Mouse (Mus musculus): ENCODE results near the gene Elk4. TPM values are rescaled to one million over a fixed set of nuclear protein-coding genes. Genes with fewer than 3 reads are reported as not detected.

Elk4 gene
- polyA plus RNA-seq, 1 experiment from 2014 or later = 24.3 TPM

DNA sequence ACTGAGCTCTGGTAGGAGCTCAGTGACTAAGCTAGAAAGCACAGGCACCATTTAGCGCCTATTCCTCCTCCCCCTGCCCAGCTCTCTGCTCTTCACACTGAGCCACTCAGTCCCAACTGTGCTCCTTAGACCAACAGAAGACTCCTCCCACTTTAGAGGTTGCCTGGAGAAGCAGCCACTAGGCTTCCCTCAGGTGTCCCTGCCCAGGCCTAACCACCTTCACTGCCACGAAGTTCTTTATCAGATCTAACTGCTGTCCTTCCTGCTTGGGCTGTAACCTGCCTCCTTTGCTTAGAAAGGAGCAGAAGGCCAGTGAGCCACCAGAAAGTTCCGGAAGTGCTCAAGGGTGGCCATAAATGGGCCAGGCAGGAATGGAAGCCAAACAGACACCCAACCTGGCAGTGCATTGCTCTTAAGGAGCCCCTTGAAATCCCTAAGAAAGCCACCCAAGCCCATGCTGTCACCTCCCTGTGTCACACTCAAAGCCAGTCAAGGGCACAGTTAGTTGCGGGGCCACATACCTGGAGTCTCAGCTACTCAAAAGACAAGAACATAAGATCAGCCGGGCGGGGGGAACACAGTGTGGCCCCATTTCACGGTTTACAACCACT is 47.8 kb downstream of the Elk4 start:
- no peaks in the 10 kb centered on the region for H3K36me3 ChIP-seq
- WGBS = 74% methylated on average over 7 of the region's 7 CpGs
- no peak for ATAC-seq (ENCODE audit: insufficient number of reproducible peaks, low FRiP score, low TSS enrichment, low read depth)

DNA sequence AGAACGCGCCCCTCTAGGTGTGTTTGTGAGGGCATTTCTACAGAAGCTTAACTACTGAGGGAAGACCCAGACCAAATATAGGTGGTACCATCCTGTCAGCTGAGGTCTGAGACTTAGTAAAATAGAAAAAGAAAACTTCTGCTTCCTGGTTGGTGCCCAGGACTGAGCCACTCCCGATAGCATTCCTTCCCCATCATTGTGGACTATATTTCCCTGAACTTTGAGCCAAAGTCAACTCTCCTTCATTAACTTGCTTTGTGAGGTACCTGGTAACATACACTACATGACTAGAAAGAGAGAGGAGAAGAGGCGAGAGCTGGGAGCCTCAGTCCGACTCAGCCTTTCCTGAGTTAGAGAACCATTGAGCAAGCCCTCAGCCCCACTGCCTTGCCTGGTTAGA is 51.2 kb downstream of the Elk4 start:
- Histone ChIP-seq H3K27me3 (no peaks in the 10 kb centered on the region), H3K36me3 (no peaks in the 10 kb centered on the region), H3K27ac (no peak overlapping the region), H3K9ac (no peak overlapping the region), H3K4me3 (no peak overlapping the region), H3K4me2 (no peak overlapping the region), H3K9me3 (no peaks in the 10 kb centered on the region), H3K4me1 (peaks cover 4% of the 10 kb centered on the region; the same call in 1 of the 2 replicates)
- WGBS = 88% methylated on average over 5 of the region's 5 CpGs
- ATAC-seq (ENCODE audit: insufficient number of reproducible peaks, low FRiP score, low TSS enrichment, low read depth) = no peak

More for the DNA sequence above, 47.8 kb downstream of the Elk4 start:
- Histone ChIP-seq H3K27ac (no peak overlapping the region), H3K9ac (no peak overlapping the region), H3K9me3 (no peaks in the 10 kb centered on the region), H3K4me1 (peaks cover 4% of the 10 kb centered on the region; the same call in 1 of the 2 replicates), H3K4me3 (no peak overlapping the region), H3K4me2 (no peak overlapping the region), H3K27me3 (no peaks in the 10 kb centered on the region)

DNA sequence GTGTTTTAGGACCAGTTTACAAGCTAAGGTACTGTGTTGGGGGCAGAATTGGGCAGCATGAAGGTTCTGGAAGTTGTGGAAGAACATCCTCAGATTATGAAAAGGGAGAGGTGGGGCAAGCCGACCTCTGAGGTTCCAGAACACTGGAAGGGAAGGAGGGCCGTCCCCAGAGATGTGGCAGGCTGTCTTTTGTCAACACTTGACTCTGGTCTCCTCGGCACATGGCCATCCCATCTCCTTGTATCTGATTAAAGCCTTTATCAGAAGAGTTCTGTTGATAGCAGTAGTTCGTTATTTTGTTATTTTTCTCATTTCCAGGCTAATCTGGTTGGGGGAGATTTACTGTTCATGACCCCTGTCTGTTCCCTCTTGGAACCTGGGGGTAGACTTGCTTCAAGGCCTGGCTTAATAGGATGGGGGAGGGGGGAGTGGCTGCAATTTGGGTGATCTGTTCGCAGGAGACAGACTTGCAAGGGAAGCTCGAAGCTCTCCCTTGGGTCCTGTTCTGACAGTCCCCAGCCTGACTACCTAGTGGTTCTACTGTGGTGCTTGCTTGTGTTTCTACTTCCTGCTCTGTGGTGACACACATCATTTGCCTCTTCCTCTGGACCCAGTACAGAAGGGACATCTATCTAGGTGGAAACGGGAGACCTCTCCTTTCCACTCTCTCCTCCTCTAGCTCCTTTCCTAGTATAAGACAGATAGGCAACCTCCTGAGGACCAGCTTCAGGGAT is 52.8 kb downstream of the Elk4 start:
- Histone ChIP-seq H3K27me3 (0 out of 2 replicates have a peak, but pooled peaks cover 5% of the 10 kb centered on the region), H3K4me2 (no peak overlapping the region), H3K9ac (no peak overlapping the region), H3K27ac (no peak overlapping the region), H3K4me3 (no peak overlapping the region), H3K9me3 (no peaks in the 10 kb centered on the region), H3K36me3 (no peaks in the 10 kb centered on the region), H3K4me1 (peaks cover 4% of the 10 kb centered on the region; the same call in 1 of the 2 replicates)
- no peak for ATAC-seq (ENCODE audit: insufficient number of reproducible peaks, low FRiP score, low TSS enrichment, low read depth)
- 48% methylated on average over 7 of the region's 7 CpGs for WGBS

GRCm38 (mm10) chr1:132061750-132062541 is 54.5 kb downstream of the Elk4 start:
- H3K36me3 ChIP-seq = no peaks in the 10 kb centered on the region
- 43% methylated on average over 6 of the region's 6 CpGs for WGBS
- H3K4me2 ChIP-seq = no peak overlapping the region
- no peaks in the 10 kb centered on the region for H3K4me1 ChIP-seq
- no peaks in the 10 kb centered on the region for H3K9me3 ChIP-seq
- no peak overlapping the region for H3K9ac ChIP-seq
- no peak for ATAC-seq (ENCODE audit: insufficient number of reproducible peaks, low FRiP score, low TSS enrichment, low read depth)
- peaks cover 22% of the 10 kb centered on the region for H3K27me3 ChIP-seq
- H3K4me3 ChIP-seq = no peak overlapping the region
- H3K27ac ChIP-seq = no peak overlapping the region

- Histone ChIP-seq H3K27ac (no peak overlapping the region), H3K4me2 (no peak overlapping the region), H3K4me1 (peaks cover 10% of the 10 kb centered on the region), H3K27me3 (peaks cover 34% of the 10 kb centered on the region), H3K4me3 (no peak overlapping the region), H3K9ac (no peak overlapping the region), H3K36me3 (no peaks in the 10 kb centered on the region), H3K9me3 (no peaks in the 10 kb centered on the region)
- ATAC-seq (ENCODE audit: insufficient number of reproducible peaks, low FRiP score, low TSS enrichment, low read depth) = no peak
- whole genome bisulfite sequencing = 84% methylated on average over 4 of the region's 4 CpGs
Observed at GRCm38 (mm10) chr1:132063096-132063495, 55.7 kb downstream of the Elk4 start.

- peaks cover 10% of the 10 kb centered on the region for H3K4me1 ChIP-seq
- no peaks in the 10 kb centered on the region for H3K36me3 ChIP-seq
- H3K4me2 ChIP-seq = no peak overlapping the region
- H3K9ac ChIP-seq = no peak overlapping the region
- H3K27me3 ChIP-seq = peaks cover 50% of the 10 kb centered on the region
- no peak for ATAC-seq (ENCODE audit: insufficient number of reproducible peaks, low FRiP score, low TSS enrichment, low read depth)
- 50% methylated on average over 1 of the region's 1 CpGs for WGBS
- no peak overlapping the region for H3K4me3 ChIP-seq
- no peak overlapping the region for H3K27ac ChIP-seq
- no peaks in the 10 kb centered on the region for H3K9me3 ChIP-seq
Observed at GRCm38 (mm10) chr1:132065001-132065400, 57.6 kb downstream of the Elk4 start.

DNA sequence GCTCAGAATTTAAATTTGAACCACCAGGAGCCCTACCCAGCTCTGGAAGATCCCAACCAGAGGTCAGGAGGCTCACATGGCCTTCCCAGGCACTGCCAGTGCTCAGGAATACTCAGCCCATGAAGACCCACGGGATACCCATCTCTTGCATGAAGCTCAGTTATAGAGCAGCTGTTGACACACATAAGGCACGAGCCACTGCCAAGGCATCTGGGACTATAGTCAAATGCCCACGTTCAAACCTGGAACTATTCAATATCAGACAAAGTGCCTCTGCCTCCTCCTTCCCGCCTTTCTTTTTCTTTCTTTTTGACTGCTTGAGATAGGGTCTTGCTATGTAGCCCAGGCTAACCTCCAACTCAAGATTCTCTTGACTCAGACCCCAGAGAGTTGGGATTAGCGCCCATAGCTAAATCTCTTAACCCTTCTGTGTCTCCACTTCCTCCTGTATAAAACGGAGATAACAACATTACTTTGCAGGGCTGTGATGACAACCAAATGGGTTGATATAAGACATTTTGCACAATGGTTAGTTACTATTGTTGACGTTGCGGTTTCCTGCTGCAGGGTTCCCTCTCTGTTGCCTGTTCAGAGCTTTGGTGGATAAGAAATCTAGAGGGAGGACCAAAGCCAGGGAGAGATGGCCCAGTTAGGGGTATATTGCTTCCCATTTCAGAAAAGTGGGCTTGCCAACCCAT is 58.2 kb downstream of the Elk4 start:
- H3K4me3 ChIP-seq = no peak overlapping the region
- H3K9ac ChIP-seq = no peak overlapping the region
- peaks cover 12% of the 10 kb centered on the region for H3K4me1 ChIP-seq
- no peaks in the 10 kb centered on the region for H3K36me3 ChIP-seq
- no peak for ATAC-seq (ENCODE audit: insufficient number of reproducible peaks, low FRiP score, low TSS enrichment, low read depth)
- no peak overlapping the region for H3K4me2 ChIP-seq
- no peak overlapping the region for H3K27ac ChIP-seq
- WGBS = 77% methylated on average over 8 of the region's 8 CpGs
- no peaks in the 10 kb centered on the region for H3K9me3 ChIP-seq
- H3K27me3 ChIP-seq = peaks cover 50% of the 10 kb centered on the region

DNA sequence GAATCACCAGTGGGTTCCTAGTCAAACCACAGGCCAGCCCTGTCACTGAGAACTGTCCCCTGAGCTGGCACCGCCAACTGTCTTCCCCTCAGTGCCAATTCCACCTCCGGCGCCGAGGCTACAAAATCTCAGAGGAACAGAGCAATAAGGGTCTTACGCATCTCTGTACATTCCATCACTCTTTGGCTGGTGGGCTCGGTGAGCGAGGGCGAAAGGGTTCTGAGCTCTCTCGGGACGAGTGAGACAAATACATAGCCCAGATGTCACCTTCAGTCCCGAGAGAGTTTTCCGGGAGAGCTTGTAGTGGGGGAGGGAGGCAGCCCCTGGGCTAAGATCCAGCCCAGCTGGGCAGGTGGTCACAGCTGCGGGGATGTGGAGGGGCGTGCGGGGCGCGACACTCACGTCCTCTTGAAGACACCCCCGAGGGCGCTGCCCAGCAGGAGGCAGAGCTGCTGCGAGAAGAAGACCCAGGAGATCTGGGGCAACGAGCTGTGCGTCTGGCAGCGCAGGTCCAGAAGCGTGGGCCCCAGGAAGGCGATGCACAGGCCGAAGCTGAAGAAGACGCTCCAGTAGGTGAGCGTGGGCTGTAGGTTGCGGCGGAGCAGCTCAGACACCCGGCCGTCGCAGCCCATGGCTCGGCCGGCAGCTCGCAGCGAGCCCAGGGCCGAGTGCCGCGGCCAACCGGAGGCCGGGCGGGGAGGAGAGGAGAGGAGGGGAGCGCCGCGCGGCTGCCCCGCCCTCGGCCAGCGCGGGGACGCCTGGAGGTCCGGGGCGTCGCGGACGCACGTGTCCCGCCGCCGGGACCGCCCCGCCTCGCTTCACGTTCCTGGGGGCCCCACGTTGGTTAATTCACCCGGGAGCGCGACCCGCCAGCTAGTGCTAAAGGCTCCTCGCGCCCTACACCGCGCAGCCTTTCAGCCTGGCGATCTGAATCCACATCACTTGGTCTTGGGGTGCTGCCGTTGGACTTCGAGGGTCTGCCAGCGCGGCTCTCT is 60.2 kb downstream of the Elk4 start, which contains the start of gene Mfsd4a:
Mfsd4a (minus strand) TSS at position 802 of the 995 bp plus-strand sequence.
- Histone ChIP-seq H3K4me1 (peaks cover 16% of the 10 kb centered on the region), H3K27ac (no peak within 1 kb of the TSS), H3K4me2 (peak within 1 kb of the TSS; percentile 96), H3K36me3 (no peaks in the 10 kb centered on the region), H3K27me3 (peaks cover 50% of the 10 kb centered on the region), H3K9ac (peak within 1 kb of the TSS; percentile 48), H3K4me3 (peak within 1 kb of the TSS; percentile 48), H3K9me3 (no peaks in the 10 kb centered on the region)
- WGBS = 3% methylated on average over 72 of the region's 80 CpGs
- peak; percentile 66 for ATAC-seq (ENCODE audit: insufficient number of reproducible peaks, low FRiP score, low TSS enrichment, low read depth)

DNA sequence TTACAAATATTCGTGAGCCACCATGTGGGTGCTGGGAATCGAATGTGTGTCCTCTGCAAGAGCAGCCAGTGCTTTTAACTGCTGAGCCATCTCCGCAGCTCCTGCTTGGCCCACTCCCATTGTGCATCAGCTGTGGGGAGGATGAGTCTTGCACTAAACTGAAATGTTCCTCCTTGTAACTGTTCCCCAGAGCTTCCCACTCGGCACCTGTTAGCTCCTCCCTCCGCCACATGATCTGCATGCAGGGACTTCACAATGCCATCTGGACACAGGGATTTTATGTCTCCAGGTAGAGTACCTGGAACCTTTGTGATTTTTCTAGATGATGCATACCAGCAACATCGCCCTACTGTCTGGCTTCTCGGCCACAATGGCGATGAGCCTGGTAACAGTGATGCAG is 62.0 kb downstream of the Elk4 start:
- no peak overlapping the region for H3K9ac ChIP-seq
- no peaks in the 10 kb centered on the region for H3K9me3 ChIP-seq
- no peak overlapping the region for H3K4me2 ChIP-seq
- H3K36me3 ChIP-seq = no peaks in the 10 kb centered on the region
- 83% methylated on average over 8 of the region's 8 CpGs for WGBS
- no peak for ATAC-seq (ENCODE audit: insufficient number of reproducible peaks, low FRiP score, low TSS enrichment, low read depth)
- peaks cover 16% of the 10 kb centered on the region for H3K4me1 ChIP-seq
- H3K27me3 ChIP-seq = peaks cover 50% of the 10 kb centered on the region
- H3K4me3 ChIP-seq = no peak overlapping the region
- H3K27ac ChIP-seq = no peak overlapping the region

DNA sequence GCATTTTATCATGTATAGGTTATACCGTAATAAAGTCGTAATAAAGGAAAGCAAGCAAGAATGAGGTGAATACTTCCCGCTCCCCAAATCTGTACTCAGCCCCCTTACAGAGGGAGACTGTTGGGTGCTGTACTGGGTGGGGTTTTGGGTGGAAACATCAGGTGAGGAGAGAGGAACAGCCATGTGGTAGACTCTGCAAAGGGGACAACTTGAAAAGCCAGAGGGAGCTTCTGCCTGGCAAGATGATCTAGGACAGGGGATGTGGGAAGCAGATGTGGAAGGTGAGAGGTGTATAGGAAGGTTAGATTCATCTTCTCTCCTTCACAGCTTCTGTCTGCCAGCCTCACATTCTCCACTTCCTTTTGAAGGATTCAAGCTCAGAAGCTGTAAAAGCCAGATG is 63.3 kb downstream of the Elk4 start:
- ATAC-seq (ENCODE audit: insufficient number of reproducible peaks, low FRiP score, low TSS enrichment, low read depth) = no peak
- Histone ChIP-seq H3K9me3 (no peaks in the 10 kb centered on the region), H3K4me3 (no peak overlapping the region), H3K4me1 (peaks cover 16% of the 10 kb centered on the region), H3K27ac (no peak overlapping the region), H3K4me2 (no peak overlapping the region), H3K27me3 (peaks cover 40% of the 10 kb centered on the region), H3K9ac (no peak overlapping the region), H3K36me3 (no peaks in the 10 kb centered on the region)
- WGBS = 39% methylated on average over 3 of the region's 3 CpGs

DNA sequence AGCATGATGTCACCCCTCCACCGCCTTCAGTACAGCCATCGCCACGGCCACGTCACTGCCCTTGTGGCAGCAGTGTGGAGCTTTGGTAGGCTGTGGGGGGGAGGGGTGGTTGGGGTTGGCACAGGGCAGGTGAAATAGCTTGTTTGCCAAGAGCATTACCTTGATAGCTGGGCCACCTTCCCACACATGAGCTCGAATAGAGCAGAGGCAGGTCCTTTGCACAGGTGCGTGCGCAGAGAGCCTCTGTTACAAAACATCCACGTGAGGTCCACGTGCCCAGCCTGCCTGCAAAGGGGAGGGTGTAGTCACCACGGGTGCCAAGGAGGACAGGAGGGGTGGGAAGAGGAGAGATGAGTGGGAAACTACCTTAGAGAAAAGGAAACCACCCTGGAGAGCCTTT is 68.2 kb downstream of the Elk4 start:
- Histone ChIP-seq H3K27ac (no peak overlapping the region), H3K27me3 (no peaks in the 10 kb centered on the region), H3K9ac (no peak overlapping the region), H3K4me2 (no peak overlapping the region), H3K36me3 (no peaks in the 10 kb centered on the region), H3K4me3 (no peak overlapping the region), H3K9me3 (no peaks in the 10 kb centered on the region), H3K4me1 (peaks cover 4% of the 10 kb centered on the region; the same call in 1 of the 2 replicates)
- no peak for ATAC-seq (ENCODE audit: insufficient number of reproducible peaks, low FRiP score, low TSS enrichment, low read depth)
- WGBS = 83% methylated on average over 10 of the region's 10 CpGs

Measured in limb, embryonic 15.5 days (tissue).